Mouse (Mus musculus) cortical plate, adult 2 months (tissue): ENCODE measurements at regions not wholly inside any gene's neighbourhood (a gene's known extent, or its start where the extent isn't known, plus 50 kb on each side); places are given as distances from the start of the nearest gene placed in this dataset.

Experiments
- CTCF ChIP-seq: fragments of 200-500 bp; IDR thresholded peaks from 2 replicates; pipeline ENCODE4 v1.5.1; 2011; ENCODE audit warnings: mild to moderate bottlenecking, control low read depth, low read length; ENCODE audit not compliant: insufficient read depth; ENCODE audit errors: extremely low read depth
- POLR2A ChIP-seq: fragments of 200-500 bp; IDR thresholded peaks from 2 replicates; pipeline ENCODE4 v1.6.1; 2011; ENCODE audit warnings: mild to moderate bottlenecking, low read length, control low read depth; ENCODE audit not compliant: insufficient read depth; ENCODE audit errors: extremely low read depth

GRCm38 (mm10) chr11:23131122-23131521 is 123.8 kb downstream of the Fam161a start:
- TF ChIP-seq POLR2A = no peak
- TF ChIP-seq CTCF = no peak
